Mouse (Mus musculus): ENCODE data around the gene Slc12a1. TPM values are rescaled to one million over a fixed set of nuclear protein-coding genes. Genes with fewer than 3 reads are reported as not detected.

The Slc12a1 gene
- polyA plus RNA-seq, 1 experiment, result 0.14 TPM

DNA sequence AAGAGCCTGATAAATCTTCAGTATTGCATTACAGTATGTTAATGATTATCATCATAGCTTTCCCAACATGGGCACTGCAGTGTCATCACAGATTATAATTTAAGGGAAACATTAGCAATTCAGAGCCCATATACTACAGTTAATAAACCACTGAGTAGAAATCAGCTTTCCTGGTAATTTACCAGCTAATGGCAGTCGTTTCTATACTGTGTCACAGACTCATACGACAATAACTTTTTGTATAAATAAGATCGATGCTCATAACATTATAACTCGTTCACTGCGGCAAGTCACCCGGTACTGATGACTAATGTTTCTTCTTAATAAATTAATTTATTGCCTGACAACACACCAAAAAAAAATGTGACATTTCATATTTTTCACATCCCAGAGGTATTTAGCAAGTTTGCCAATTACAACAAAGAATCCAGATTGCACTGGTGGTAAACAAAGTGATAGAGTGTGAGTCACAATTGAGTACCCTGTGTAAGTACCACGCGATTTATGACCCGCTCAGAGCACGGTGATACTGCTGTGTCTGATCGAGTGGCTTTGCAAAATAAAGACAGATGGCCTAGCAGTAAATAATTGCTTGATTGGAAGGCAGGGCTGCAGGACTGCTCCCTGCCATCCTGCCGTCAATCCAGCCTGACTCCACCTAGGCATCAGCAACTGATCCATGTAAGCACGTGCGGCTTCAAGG, 56.7 kb downstream of the Slc12a1 start:
- no peaks in the 10 kb centered on the region for H3K36me3 ChIP-seq (ENCODE audit: control insufficient read depth, insufficient read depth, low read length)
- no peaks in the 10 kb centered on the region for H3K27me3 ChIP-seq (ENCODE audit: control insufficient read depth, insufficient read depth, low read length)
- TF ChIP-seq CTCF (IDR thresholded peaks at IDR 0.05; ENCODE audit: control insufficient read depth, insufficient read depth, insufficient replicate concordance, low read depth, low read length) (no peak), POLR2A (IDR thresholded peaks at IDR 0.05; ENCODE audit: control insufficient read depth, low read depth, low read length) (no peak)
- no peaks in the 10 kb centered on the region for H3K4me1 ChIP-seq (ENCODE audit: control insufficient read depth, insufficient read depth, low read length)
- no peak overlapping the region for H3K27ac ChIP-seq (ENCODE audit: control insufficient read depth, insufficient read depth, low read depth, low read length)
- no peak overlapping the region for H3K4me3 ChIP-seq (ENCODE audit: control insufficient read depth, low read depth, low read length)

GRCm38 (mm10) chr2:125211831-125212510, 59.7 kb downstream of the Slc12a1 start:
- Histone ChIP-seq H3K27ac (ENCODE audit: control insufficient read depth, insufficient read depth, low read depth, low read length) (no peak overlapping the region), H3K27me3 (ENCODE audit: control insufficient read depth, insufficient read depth, low read length) (no peaks in the 10 kb centered on the region), H3K4me1 (ENCODE audit: control insufficient read depth, insufficient read depth, low read length) (no peaks in the 10 kb centered on the region), H3K4me3 (ENCODE audit: control insufficient read depth, low read depth, low read length) (no peak overlapping the region), H3K36me3 (ENCODE audit: control insufficient read depth, insufficient read depth, low read length) (no peaks in the 10 kb centered on the region)
- TF ChIP-seq POLR2A (IDR thresholded peaks at IDR 0.05; ENCODE audit: control insufficient read depth, low read depth, low read length) (no peak), CTCF (IDR thresholded peaks at IDR 0.05; ENCODE audit: control insufficient read depth, insufficient read depth, insufficient replicate concordance, low read depth, low read length) (no peak)

DNA sequence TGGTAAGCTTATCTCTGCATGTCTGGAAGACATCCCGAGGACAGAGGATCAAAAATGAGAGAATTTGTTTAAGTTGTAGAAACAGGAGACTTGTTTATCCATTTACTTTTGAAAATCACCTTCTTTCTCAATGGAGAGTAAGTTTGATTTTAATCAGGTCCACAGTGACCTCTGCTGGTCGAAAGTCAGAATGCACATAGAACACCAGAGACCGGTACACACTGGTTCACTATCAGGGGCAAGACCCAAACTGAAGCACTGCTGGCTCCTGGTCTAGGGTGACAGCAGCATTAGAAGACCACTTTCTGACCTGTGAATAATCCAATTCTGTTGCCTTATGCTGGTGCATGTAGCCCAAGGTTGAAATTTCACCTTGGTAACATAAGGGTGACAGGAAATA, 62.3 kb downstream of the Slc12a1 start:
- Histone ChIP-seq H3K27me3 (ENCODE audit: control insufficient read depth, insufficient read depth, low read length) (no peaks in the 10 kb centered on the region), H3K27ac (ENCODE audit: control insufficient read depth, insufficient read depth, low read depth, low read length) (no peak overlapping the region), H3K4me3 (ENCODE audit: control insufficient read depth, low read depth, low read length) (no peak overlapping the region), H3K4me1 (ENCODE audit: control insufficient read depth, insufficient read depth, low read length) (no peaks in the 10 kb centered on the region), H3K36me3 (ENCODE audit: control insufficient read depth, insufficient read depth, low read length) (no peaks in the 10 kb centered on the region)
- TF ChIP-seq POLR2A (IDR thresholded peaks at IDR 0.05; ENCODE audit: control insufficient read depth, low read depth, low read length) (no peak), CTCF (IDR thresholded peaks at IDR 0.05; ENCODE audit: control insufficient read depth, insufficient read depth, insufficient replicate concordance, low read depth, low read length) (peak; percentile 48; the same call in 1 of the 2 replicates)

DNA sequence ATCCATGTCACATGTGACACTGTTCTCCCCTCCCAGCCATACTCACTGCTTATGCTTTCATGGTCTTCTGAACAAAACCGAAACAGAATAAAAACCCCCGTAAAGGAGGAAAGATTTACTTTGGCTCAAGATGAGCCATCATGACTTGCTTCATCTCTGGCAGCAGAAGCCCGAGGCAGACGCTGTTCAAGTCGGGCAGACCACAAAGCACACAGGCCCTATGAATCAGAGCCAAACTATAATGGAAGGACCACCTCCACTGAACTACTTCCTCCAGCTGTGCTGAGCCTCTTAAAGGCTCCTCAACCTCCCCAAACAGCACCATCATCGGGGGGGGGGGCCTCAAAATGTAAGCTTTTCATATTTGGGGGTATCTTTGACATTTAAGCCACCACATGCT, 65.0 kb downstream of the Slc12a1 start:
- Histone ChIP-seq H3K4me3 (ENCODE audit: control insufficient read depth, low read depth, low read length) (no peak overlapping the region), H3K27me3 (ENCODE audit: control insufficient read depth, insufficient read depth, low read length) (no peaks in the 10 kb centered on the region), H3K4me1 (ENCODE audit: control insufficient read depth, insufficient read depth, low read length) (no peaks in the 10 kb centered on the region), H3K27ac (ENCODE audit: control insufficient read depth, insufficient read depth, low read depth, low read length) (no peak overlapping the region), H3K36me3 (ENCODE audit: control insufficient read depth, insufficient read depth, low read length) (no peaks in the 10 kb centered on the region)
- no peak for TF ChIP-seq POLR2A (IDR thresholded peaks at IDR 0.05; ENCODE audit: control insufficient read depth, low read depth, low read length)
- TF ChIP-seq CTCF (IDR thresholded peaks at IDR 0.05; ENCODE audit: control insufficient read depth, insufficient read depth, insufficient replicate concordance, low read depth, low read length), result no peak

- Histone ChIP-seq H3K36me3 (ENCODE audit: control insufficient read depth, insufficient read depth, low read length) (no peaks in the 10 kb centered on the region), H3K27me3 (ENCODE audit: control insufficient read depth, insufficient read depth, low read length) (no peaks in the 10 kb centered on the region), H3K4me1 (ENCODE audit: control insufficient read depth, insufficient read depth, low read length) (no peaks in the 10 kb centered on the region), H3K4me3 (ENCODE audit: control insufficient read depth, low read depth, low read length) (no peak overlapping the region), H3K27ac (ENCODE audit: control insufficient read depth, insufficient read depth, low read depth, low read length) (no peak overlapping the region)
- TF ChIP-seq POLR2A (IDR thresholded peaks at IDR 0.05; ENCODE audit: control insufficient read depth, low read depth, low read length), result no peak
- no peak for TF ChIP-seq CTCF (IDR thresholded peaks at IDR 0.05; ENCODE audit: control insufficient read depth, insufficient read depth, insufficient replicate concordance, low read depth, low read length)
Measured at GRCm38 (mm10) chr2:125218566-125218965, 66.3 kb downstream of the Slc12a1 start.

DNA sequence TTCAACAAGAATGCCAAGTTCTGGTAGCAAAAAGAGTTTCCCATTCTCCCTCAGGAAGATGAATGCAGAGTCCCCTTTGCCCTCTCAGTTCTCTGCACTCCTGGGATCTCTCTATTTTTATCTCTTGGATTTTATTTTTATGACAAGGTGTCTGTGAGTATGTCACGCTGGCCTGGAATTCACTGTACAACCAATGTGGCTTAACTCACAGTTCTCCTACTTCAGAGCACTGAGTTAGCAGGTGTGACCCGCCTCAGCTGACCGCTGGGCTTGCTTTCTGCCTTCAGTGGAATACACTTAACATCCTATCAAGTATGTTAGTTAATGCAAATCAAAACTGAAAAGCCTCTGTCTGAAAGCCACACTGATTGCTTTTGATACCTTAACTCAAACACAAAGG, 67.0 kb downstream of the Slc12a1 start:
- no peak for TF ChIP-seq CTCF (IDR thresholded peaks at IDR 0.05; ENCODE audit: control insufficient read depth, insufficient read depth, insufficient replicate concordance, low read depth, low read length)
- no peak for TF ChIP-seq POLR2A (IDR thresholded peaks at IDR 0.05; ENCODE audit: control insufficient read depth, low read depth, low read length)
- no peaks in the 10 kb centered on the region for H3K36me3 ChIP-seq (ENCODE audit: control insufficient read depth, insufficient read depth, low read length)
- no peak overlapping the region for H3K27ac ChIP-seq (ENCODE audit: control insufficient read depth, insufficient read depth, low read depth, low read length)
- H3K27me3 ChIP-seq (ENCODE audit: control insufficient read depth, insufficient read depth, low read length), result no peaks in the 10 kb centered on the region
- H3K4me1 ChIP-seq (ENCODE audit: control insufficient read depth, insufficient read depth, low read length), result no peaks in the 10 kb centered on the region
- H3K4me3 ChIP-seq (ENCODE audit: control insufficient read depth, low read depth, low read length), result no peak overlapping the region

- Histone ChIP-seq H3K4me1 (ENCODE audit: control insufficient read depth, insufficient read depth, low read length) (no peaks in the 10 kb centered on the region), H3K27ac (ENCODE audit: control insufficient read depth, insufficient read depth, low read depth, low read length) (no peak overlapping the region), H3K36me3 (ENCODE audit: control insufficient read depth, insufficient read depth, low read length) (no peaks in the 10 kb centered on the region), H3K4me3 (ENCODE audit: control insufficient read depth, low read depth, low read length) (no peak overlapping the region), H3K27me3 (ENCODE audit: control insufficient read depth, insufficient read depth, low read length) (no peaks in the 10 kb centered on the region)
- TF ChIP-seq POLR2A (IDR thresholded peaks at IDR 0.05; ENCODE audit: control insufficient read depth, low read depth, low read length), result no peak
- TF ChIP-seq CTCF (IDR thresholded peaks at IDR 0.05; ENCODE audit: control insufficient read depth, insufficient read depth, insufficient replicate concordance, low read depth, low read length), result no peak
Measured at GRCm38 (mm10) chr2:125221673-125222072, 69.4 kb downstream of the Slc12a1 start.

Data from testis, adult 2 months (tissue).